Mouse (Mus musculus) MEL (cell line): ENCODE data around the gene Sorcs1. TPM values are rescaled to one million over a fixed set of nuclear protein-coding genes. Genes with fewer than 3 reads are reported as not detected.

ENCODE experiments used
- DNase-seq: peaks from one replicate; pipeline ENCODE4 v3.0.0; 2011; ENCODE audit warnings: low read depth, low spot score
- H3K27ac ChIP-seq: 2 replicates; pipeline ENCODE4 v1.5.1; 2012; ENCODE audit warnings: low read depth, mild to moderate bottlenecking, control low read depth, low read length, moderate library complexity; ENCODE audit not compliant: control insufficient read depth
- H3K27me3 ChIP-seq, 2 experiments: fragments of 150-350 bp in 1 of 2; sonication (generic) in 1 of 2; 2 replicates each; pipeline ENCODE4 v1.6.1; 2012; ENCODE audit warnings: low read length in 2 of 2, mild to moderate bottlenecking in 2 of 2, improper control_type of control experiment in 1 of 2, moderate library complexity in 1 of 2; ENCODE audit not compliant: insufficient read depth in 2 of 2, control insufficient read depth in 1 of 2
- H3K36me3 ChIP-seq, 2 experiments: 2 replicates each; pipeline ENCODE4 v1.6.1; 2012 to 2014; ENCODE audit warnings: low read length in 2 of 2, improper control_type of control experiment in 1 of 2, inconsistent platforms in 1 of 2, mild to moderate bottlenecking in 1 of 2; ENCODE audit not compliant: insufficient read depth in 2 of 2, control insufficient read depth in 1 of 2
- H3K4me1 ChIP-seq, 2 experiments: fragments of 150-350 bp in 1 of 2; sonication (generic) in 1 of 2; 2 replicates each; pipeline ENCODE4 v1.6.1; 2012; ENCODE audit warnings: low read length in 2 of 2, improper control_type of control experiment in 1 of 2, mild to moderate bottlenecking in 1 of 2; ENCODE audit not compliant: insufficient read depth in 2 of 2, control insufficient read depth in 1 of 2
- H3K4me3 ChIP-seq, 2 experiments: fragments of 150-350 bp in 1 of 2; sonication (generic) in 1 of 2; 2 replicates each; pipeline ENCODE4 v1.5.1; 2012; ENCODE audit warnings: low read depth in 2 of 2, low read length in 2 of 2, mild to moderate bottlenecking in 2 of 2, moderate library complexity in 2 of 2, control low read depth in 1 of 2, improper control_type of control experiment in 1 of 2; ENCODE audit not compliant: control insufficient read depth in 1 of 2, insufficient read depth in 1 of 2
- H3K79me2 ChIP-seq: 2 replicates; pipeline ENCODE4 v1.6.1; 2012; ENCODE audit warnings: mild to moderate bottlenecking, low read length, moderate library complexity; ENCODE audit not compliant: control insufficient read depth, poor library complexity, insufficient read depth
- H3K9ac ChIP-seq: 2 replicates; pipeline ENCODE4 v1.6.1; 2012; ENCODE audit warnings: low read depth, mild to moderate bottlenecking, control low read depth, low read length, moderate library complexity; ENCODE audit not compliant: control insufficient read depth, poor library complexity, severe bottlenecking
- H3K9me3 ChIP-seq: fragments of 150-350 bp; sonication (generic); replicated peaks from 2 replicates; pipeline ENCODE4 v1.6.1; 2012; ENCODE audit warnings: mild to moderate bottlenecking, low read length, improper control_type of control experiment, moderate library complexity; ENCODE audit not compliant: insufficient read depth
- BHLHE40 ChIP-seq: IDR thresholded peaks from 2 replicates; pipeline ENCODE4 v1.6.1; 2012; ENCODE audit warnings: low read depth, mild to moderate bottlenecking, inconsistent platforms, low read length, improper control_type of control experiment, borderline replicate concordance
- GABPA ChIP-seq: IDR thresholded peaks from 2 replicates; pipeline ENCODE4 v1.6.1; 2012; ENCODE audit warnings: low read depth, mild to moderate bottlenecking, inconsistent platforms, low read length, improper control_type of control experiment, moderate library complexity
- GATA1 ChIP-seq: IDR thresholded peaks from 2 replicates; pipeline ENCODE4 v1.6.1; 2011; ENCODE audit warnings: low read depth, low read length, improper control_type of control experiment
- HCFC1 ChIP-seq: IDR thresholded peaks from 2 replicates; pipeline ENCODE4 v1.6.1; 2012; ENCODE audit warnings: low read depth, mild to moderate bottlenecking, inconsistent platforms, low read length, improper control_type of control experiment, moderate library complexity
- JUND ChIP-seq: IDR thresholded peaks from 2 replicates; pipeline ENCODE4 v1.6.1; 2011; ENCODE audit warnings: low read depth, mild to moderate bottlenecking, improper control_type of control experiment, low read length
- KAT2A ChIP-seq: conservative IDR thresholded peaks from 2 replicates; pipeline ENCODE4 v1.6.1; 2012; ENCODE audit warnings: low read depth, low read length, improper control_type of control experiment, inconsistent platforms
- MAX ChIP-seq: IDR thresholded peaks from 2 replicates; pipeline ENCODE4 v1.6.1; 2011; ENCODE audit warnings: low read length, improper control_type of control experiment
- MXI1 ChIP-seq: IDR thresholded peaks from 2 replicates; pipeline ENCODE4 v1.6.1; 2011; ENCODE audit warnings: mild to moderate bottlenecking, low read depth, low read length, improper control_type of control experiment
- NELFE ChIP-seq: IDR thresholded peaks from 2 replicates; pipeline ENCODE4 v1.6.1; 2011; ENCODE audit warnings: low read depth, low read length, improper control_type of control experiment
- NRF1 ChIP-seq: IDR thresholded peaks from 2 replicates; pipeline ENCODE4 v1.6.1; 2014; ENCODE audit warnings: low read depth, mild to moderate bottlenecking, inconsistent platforms, low read length, improper control_type of control experiment, moderate library complexity; ENCODE audit not compliant: poor library complexity, insufficient read depth, severe bottlenecking
- POLR2AphosphoS2 ChIP-seq: IDR thresholded peaks from 2 replicates; pipeline ENCODE4 v1.6.1; 2011; ENCODE audit warnings: low read length, improper control_type of control experiment
- POLR2AphosphoS5 ChIP-seq: IDR thresholded peaks from 2 replicates; pipeline ENCODE4 v1.6.1; 2012; ENCODE audit warnings: low read depth, borderline replicate concordance, mild to moderate bottlenecking, inconsistent platforms, low read length, moderate library complexity, mixed read lengths
- SMC3 ChIP-seq: IDR thresholded peaks from 2 replicates; pipeline ENCODE4 v1.6.1; 2011; ENCODE audit warnings: low read depth, low read length, improper control_type of control experiment
- TAL1 ChIP-seq: IDR thresholded peaks from 2 replicates; pipeline ENCODE4 v1.6.1; 2012; ENCODE audit warnings: mild to moderate bottlenecking, inconsistent platforms, low read length, moderate library complexity, mixed read lengths
- TCF12 ChIP-seq: IDR thresholded peaks from 2 replicates; pipeline ENCODE4 v1.6.1; 2014; ENCODE audit warnings: low read depth, mild to moderate bottlenecking, inconsistent platforms, low read length, improper control_type of control experiment, moderate library complexity
- USF1 ChIP-seq: IDR thresholded peaks from 2 replicates; pipeline ENCODE4 v1.6.1; 2014; ENCODE audit warnings: low read depth, mild to moderate bottlenecking, inconsistent platforms, low read length, improper control_type of control experiment, moderate library complexity
- ZC3H11A ChIP-seq: IDR thresholded peaks from 2 replicates; pipeline ENCODE4 v1.6.1; 2012; ENCODE audit warnings: low read depth, mild to moderate bottlenecking, inconsistent platforms, low read length, improper control_type of control experiment
- polyA plus RNA-seq, 2 experiments: library from polyadenylated mRNA; stranded (reverse) in 1 of 2; unstranded in 1 of 2; fragments of >175 nt in 1 of 2; fragments of >200 nt in 1 of 2; gene quantifications; 2 replicates each; pipeline versions ENCODE4 v1.2.1 to v1.2.4; 2012; ENCODE audit warnings: low replicate concordance in 2 of 2, low read depth in 1 of 2; ENCODE audit not compliant: insufficient read length in 2 of 2, insufficient read depth in 1 of 2, missing spikeins in 1 of 2
- total RNA-seq: library from RNA; depleted of rRNA; stranded (reverse); fragments of 300-350 nt; gene quantifications from 2 replicates; pipeline ENCODE4 v1.2.3, GENCODE M21; 2012

Gene Sorcs1
- total and polyA plus RNA-seq, 3 experiments: not detected

DNA sequence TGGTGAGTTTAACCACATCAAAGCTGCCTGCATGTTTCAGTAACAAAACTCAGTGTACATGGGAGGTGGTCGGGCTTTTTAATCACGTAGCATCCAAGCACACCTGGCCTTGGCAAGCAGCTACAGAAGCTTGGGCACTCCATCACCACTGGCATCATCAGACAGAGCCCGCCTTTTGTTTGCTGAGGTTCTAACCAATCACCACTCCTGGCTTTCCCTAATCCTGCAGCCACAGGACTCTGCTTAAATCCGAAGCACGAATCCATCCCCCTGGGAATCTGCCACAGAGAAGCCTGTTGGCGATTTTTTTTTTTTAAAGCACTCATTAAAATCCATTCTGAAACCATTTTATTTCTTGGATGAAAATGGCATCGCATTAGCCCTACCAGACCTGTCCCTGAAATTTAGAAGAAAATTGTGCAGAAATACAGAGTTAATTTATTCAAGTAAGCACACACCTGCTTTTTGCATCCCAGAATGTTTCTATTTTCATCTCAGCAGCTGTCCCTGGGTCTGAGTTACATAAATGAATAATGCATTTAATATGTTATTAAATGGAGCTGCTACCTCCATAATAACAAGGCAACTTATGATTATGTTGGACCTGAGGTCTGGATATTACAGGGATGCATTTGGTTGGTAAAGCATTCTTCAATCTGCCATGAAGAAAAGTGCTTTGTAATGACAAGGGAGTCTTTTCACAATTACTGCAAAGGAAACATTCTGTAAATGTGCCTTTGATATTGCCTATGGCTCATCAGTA lies 463.8 kb downstream of the Sorcs1 start:
- H3K9ac ChIP-seq: no peak overlapping the region
- H3K27ac ChIP-seq: no peak overlapping the region
- no peaks in the 10 kb centered on the region for H3K36me3 ChIP-seq
- no peaks in the 10 kb centered on the region for H3K79me2 ChIP-seq
- TF ChIP-seq HCFC1: no peak
- no peak for TF ChIP-seq TAL1
- no peak for TF ChIP-seq NRF1
- no peak for TF ChIP-seq GATA1
- TF ChIP-seq USF1: no peak
- no peak for TF ChIP-seq MXI1
- no peak for TF ChIP-seq MAX
- no peak for TF ChIP-seq POLR2AphosphoS5
- no peak for TF ChIP-seq BHLHE40
- no peak for TF ChIP-seq POLR2AphosphoS2
- no peak for TF ChIP-seq TCF12
- no peak for TF ChIP-seq JUND
- TF ChIP-seq, all 39 proteins: peak for 0
- Histone ChIP-seq H3K4me3 (no peak overlapping the region), H3K9me3 (no peaks in the 10 kb centered on the region), H3K4me1 (no peaks in the 10 kb centered on the region), H3K27me3 (no peaks in the 10 kb centered on the region)
- no peak for DNase-seq

DNA sequence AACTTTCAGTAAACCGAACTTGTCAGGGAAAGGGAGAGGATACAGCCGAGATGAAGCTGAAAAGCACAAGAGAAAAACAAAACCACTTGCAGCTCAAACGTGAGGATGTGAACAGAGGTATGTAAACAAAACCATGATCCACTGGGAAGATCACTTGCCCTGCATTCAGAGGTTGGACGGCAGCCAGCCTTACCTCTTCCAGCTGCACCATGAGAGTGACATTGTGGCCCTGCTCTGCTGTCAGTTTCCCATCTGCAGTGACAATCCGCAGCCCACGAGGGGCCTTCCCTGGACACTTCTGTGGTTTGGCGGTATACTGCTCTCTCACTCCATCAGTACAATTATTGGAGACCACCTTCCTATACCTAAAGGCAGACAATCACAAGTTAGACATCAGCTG lies 468.0 kb downstream of the Sorcs1 start:
- H3K4me3 ChIP-seq: no peak overlapping the region
- no peaks in the 10 kb centered on the region for H3K79me2 ChIP-seq
- H3K27me3 ChIP-seq: no peaks in the 10 kb centered on the region
- no peak for DNase-seq
- no peak for TF ChIP-seq NRF1
- no peak for TF ChIP-seq SMC3
- no peak for TF ChIP-seq GABPA
- no peak for TF ChIP-seq NELFE
- TF ChIP-seq POLR2AphosphoS2: no peak
- no peak for TF ChIP-seq ZC3H11A
- TF ChIP-seq KAT2A: no peak
- no peaks in the 10 kb centered on the region for H3K9me3 ChIP-seq
- H3K27ac ChIP-seq: no peak overlapping the region
- H3K4me1 ChIP-seq: no peaks in the 10 kb centered on the region
- no peak overlapping the region for H3K9ac ChIP-seq
- H3K36me3 ChIP-seq: no peaks in the 10 kb centered on the region
